Mouse (Mus musculus) gonadal fat pad, adult 2 months (tissue): Measurements from ENCODE around the gene Bcas3. TPM values are rescaled to one million over a fixed set of nuclear protein-coding genes. Genes with fewer than 3 reads are reported as not detected.

Experiments
- DNase-seq: peaks from one replicate; pipeline ENCODE4 v3.0.0-alpha.2; 2012; ENCODE audit warnings: low read depth
- polyA plus RNA-seq: library from polyadenylated mRNA; depleted of rRNA; stranded (reverse); fragments of >200 nt; gene quantifications from 2 replicates; pipeline ENCODE4 v1.2.3, GENCODE M21; 2012

Bcas3 gene
- polyA plus RNA-seq, 1 experiment, result 46.8 TPM

- DNase-seq, result no peak
These were observed 314.8 kb downstream of the Bcas3 start for GRCm38 (mm10) chr11:85667741-85668140.

GRCm38 (mm10) chr11:85672881-85673475 lies 320.0 kb downstream of the Bcas3 start:
- DNase-seq, result no peak

DNA sequence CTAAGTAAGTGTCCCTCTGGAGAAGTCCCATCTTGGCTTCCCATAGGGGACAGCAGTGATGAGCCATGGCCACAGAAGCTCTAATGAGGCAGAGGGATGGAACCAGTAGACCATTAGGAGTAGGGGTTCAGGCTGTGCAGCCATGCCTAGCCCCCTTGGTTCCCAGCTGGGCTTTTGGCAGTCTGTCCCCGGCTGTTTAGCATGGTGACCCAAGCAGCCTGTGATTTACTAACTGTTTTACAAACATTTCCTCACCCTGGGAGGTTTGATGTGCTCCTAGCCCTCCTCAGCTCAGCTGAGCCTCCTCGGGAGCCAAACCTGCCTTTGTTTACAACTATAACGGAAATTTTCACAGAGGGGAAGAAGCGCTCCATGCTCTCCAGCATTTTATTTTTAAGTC lies 322.3 kb downstream of the Bcas3 start:
- DNase-seq, result no peak

- DNase-seq, result no peak
These were observed 323.5 kb downstream of the Bcas3 start for GRCm38 (mm10) chr11:85676357-85677004.

- no peak for DNase-seq
These were observed 325.7 kb downstream of the Bcas3 start for GRCm38 (mm10) chr11:85678666-85679065.

DNA sequence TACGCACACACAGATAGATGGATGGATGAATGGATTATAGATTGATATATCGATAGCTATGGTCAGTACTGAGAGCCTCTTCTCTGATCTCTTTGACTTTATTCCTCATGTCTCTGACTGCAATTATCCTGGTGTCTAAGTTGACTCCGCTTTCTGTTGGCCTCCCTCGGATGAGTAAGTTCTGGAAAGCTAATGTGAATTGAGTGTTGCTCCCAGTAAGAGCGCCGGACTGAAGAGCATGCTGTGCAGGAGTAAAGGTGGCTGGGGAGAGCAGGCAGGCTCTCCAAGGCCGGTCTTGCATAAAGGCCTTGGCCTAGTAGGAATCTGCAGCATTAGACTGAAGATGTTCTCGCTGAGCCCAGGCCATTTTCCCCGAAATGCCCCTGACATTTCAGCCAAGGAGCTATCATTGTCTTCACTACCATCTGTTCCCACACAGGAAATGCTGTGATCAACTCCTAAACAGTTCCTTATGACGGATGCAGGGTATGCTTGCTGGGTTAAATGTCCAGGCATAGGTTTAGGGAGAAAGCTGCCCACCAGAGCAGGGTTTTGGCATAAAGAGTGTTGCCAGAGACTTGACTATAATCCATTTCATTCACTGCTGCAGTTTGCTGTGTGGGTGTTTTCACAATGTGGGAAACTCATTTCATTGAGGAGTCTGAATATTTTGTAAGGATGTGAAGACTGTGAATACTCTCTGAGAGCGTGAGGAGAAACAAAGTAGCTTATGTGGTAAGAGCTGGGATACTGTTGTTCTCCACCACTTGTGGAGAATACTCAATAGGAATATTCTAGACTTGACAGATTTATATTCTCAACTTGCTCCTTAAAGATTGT lies 328.8 kb downstream of the Bcas3 start:
- no peak for DNase-seq

DNA sequence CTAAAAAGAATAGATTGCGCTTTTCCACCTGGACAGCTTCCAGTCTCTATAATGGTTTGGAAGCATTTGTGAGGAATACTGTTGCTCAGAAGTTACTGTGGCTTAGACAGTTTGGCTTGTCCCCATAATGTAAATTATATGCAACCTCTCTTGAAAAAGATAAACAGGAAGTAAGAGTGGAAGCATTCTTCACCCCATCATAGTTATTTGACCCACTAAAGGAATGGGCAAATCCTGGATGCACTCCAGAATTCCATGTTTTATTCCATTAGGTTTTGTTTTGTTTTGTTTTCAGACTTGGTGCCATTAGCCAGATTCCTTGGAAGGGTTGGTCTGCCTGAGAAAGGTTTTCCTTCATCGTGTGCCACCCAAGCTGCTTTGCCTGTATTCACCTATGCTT lies 332.0 kb downstream of the Bcas3 start:
- no peak for DNase-seq

DNA sequence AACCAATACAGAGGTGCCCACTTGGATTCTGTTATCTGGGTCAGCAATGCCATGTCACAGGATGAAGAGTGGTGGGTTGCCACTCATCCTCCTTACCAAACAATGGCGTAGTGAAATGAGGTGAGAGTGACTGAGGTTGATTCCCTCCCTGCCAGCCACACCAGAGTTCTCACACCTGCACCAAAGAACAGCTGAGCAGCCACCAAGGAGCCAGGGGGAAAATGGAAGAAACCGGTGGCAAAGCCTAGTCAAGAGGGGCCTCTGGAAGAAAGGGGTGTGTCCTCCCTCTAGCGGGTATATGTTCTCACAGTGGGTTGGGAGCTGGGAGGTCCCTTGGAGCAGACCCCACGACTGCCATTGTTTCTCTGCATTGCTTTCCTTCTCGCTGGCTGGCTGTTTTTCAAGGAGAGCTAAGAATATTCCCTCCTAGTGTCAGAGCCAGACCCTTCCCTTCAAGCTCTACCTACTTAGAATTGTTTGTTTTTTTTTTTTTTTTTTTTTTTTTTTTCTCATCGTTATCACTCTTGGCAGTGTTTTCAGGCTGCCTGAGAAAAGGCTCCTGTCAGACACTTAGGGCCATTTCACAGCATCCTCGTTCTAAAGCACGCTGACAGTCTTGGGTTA lies 335.0 kb downstream of the Bcas3 start:
- DNase-seq, result no peak

DNA sequence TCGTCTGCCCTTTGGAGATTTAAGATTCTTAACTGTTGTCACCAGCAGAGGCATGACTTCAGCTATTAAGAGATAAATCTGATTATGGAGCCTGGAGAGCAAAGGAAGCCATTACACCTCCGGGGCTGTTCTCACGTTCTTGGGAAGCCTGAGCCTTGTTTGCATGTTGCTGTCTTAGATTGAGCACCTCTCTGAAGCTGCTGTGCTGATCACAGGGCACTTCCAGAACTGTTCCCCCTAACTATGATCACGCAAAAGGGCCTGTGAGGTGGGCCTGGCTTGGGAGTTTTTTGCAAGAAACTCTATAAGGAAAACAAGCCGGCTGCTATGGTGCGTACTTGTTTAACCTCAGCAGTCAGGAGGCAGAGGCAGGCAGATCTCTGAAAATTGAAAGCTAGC lies 335.5 kb downstream of the Bcas3 start:
- no peak for DNase-seq

DNA sequence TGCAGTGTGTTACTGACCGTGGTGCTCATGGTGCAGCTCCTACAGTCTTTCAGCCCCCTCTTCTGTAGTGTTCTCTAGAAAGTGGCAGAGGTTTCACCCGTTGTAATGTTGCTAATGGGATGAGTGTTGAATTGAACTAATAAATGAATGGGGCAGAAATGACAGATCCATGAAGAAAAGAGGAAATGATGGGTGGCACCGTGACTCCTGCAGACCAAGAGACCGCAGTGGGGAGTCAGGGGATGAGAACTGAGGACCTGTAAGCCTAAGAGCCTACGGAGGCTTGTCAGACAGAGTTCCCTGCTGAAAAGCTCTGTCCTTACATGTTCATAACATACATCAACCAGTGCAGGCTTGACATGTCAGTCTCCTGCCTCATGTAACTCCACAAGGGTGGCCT lies 336.3 kb downstream of the Bcas3 start:
- DNase-seq, result no peak

DNA sequence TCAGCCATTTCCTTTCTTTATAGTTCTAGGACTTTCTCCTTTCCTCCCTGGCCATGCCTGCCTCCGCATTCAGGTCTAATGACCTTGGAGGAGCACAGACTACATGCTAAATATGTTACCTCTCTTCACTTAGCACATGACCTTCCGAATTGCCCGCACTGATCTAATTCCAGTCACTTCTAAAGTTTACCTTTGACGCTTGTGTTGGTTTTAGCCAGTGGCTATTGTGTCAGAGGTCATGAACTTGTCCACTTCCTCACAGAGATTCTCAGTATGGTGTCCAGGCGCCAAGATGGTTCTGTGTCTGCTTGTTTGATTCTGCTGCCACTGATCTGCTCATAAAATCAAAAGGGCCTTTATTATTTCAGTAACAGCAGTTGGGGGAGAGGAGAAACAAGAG lies 338.3 kb downstream of the Bcas3 start:
- no peak for DNase-seq

DNA sequence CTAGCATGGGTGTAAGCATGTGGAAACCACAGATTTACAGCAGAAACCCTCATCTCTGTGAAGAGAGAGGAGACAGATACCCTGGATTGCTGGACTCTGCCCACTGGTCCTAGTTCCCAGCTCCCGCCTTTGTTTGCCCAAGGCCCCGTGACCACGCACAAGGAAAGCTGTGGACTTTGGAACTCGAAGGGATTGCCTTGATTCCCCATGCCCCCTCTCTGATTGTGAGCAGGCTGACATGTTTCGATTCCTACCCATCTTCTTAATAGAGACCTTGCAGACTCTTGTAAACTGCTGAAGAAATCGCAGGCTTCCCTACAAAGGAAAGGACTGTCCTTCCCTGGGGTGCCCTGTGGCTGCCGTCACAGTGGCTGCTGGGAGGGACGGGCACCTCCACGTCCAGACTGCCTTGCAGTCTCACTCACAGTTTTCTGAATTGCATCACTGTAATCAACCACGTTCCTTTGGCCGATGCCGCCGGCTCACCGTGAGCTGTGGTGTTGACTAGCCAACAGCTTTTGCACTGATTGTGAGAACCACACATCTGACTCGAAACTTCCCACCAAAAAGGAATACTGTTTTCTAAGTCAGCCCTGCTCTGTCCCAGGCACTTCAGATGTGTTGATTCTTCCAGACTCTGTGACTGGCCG lies 342.8 kb downstream of the Bcas3 start:
- DNase-seq, result no peak

DNA sequence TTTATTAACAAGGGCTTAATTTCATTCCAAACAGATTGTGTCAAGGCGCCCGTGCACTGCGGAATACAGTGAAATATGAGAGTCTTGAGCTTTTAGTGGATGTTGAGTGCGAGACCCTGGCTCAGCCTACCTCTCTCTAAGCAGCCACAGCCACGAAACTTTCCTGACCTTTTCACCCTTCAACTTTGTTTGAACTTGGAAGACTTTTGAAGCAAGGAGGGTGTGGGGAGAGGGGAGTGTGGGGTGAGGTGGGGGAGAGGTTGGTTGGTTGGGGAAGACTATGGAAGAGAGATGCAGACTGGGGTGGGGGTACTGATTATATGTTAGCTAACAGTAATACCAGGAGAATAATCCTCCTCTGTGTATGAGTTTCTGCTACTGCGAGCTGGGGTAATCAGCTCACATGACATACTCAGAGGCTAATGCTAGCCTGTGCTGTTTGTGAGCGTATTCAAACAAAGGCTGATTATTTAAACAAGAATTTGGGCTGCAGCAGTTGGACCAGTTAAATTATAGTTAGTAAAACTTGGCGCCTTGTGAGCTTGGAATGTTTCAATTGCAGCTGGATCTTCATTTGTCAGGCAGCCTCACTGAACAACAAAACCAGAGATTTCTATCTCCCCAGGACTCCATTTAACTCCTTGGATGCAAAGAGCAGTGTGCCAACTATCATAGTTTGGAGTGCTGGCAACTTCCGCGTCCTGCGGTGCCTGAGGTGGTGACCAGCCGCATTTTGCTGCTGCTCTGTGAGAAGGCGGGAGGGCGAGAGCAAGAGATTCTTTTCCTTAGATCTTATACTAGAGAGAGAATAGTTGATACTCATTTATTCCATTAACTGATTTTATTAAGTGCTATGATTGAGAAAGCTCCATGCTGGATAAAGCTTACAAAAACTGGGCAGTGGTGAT lies 343.8 kb downstream of the Bcas3 start:
- no peak for DNase-seq

DNA sequence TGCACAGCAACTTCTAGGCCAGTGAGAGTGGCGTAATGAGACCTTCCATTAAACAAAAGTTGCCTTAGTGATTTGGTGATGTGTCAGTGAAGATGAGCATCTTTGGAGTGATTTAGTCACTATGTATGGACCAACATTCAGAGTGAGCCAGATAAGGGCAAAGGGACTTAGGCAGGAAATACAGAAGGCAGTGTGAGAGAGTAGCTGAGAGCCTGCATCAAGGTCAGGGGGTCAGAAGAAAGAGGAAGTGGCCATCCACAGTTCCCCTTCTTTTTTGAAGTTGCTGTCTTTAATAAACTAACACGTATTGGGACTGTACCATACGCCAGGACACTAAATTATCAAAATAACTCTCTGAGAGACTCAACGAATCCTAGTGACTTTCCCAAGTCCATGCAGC lies 344.5 kb downstream of the Bcas3 start:
- DNase-seq, result no peak

DNA sequence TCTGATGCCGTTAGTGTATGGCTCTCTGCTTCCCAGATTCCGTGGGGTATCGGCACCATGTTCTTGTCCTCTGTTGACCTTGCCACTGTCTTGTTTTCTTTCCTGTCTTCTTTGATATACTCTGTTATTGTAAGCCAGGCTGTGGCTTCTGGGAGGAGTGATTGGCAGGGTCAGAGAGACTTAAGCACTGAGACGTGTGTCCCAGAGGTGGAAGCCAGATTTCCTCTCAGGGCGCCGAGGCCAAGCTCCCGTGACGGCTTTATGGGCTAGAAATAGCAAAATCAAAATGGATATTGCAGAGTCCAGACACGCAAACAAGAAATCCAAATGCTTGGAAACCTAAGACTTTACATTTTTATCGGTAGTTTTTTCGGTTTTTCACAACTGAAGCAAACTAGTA lies 345.3 kb downstream of the Bcas3 start:
- DNase-seq, result no peak

GRCm38 (mm10) chr11:85704062-85704748 lies 351.2 kb downstream of the Bcas3 start:
- no peak for DNase-seq

GRCm38 (mm10) chr11:85706630-85707029 lies 353.7 kb downstream of the Bcas3 start:
- DNase-seq, result no peak

- no peak for DNase-seq
These were observed 354.5 kb downstream of the Bcas3 start for GRCm38 (mm10) chr11:85707496-85707895.

GRCm38 (mm10) chr11:85709147-85709546 lies 356.2 kb downstream of the Bcas3 start:
- no peak for DNase-seq

GRCm38 (mm10) chr11:85710155-85710554 lies 357.2 kb downstream of the Bcas3 start:
- DNase-seq, result no peak
